Mouse (Mus musculus): ENCODE measurements around the gene Chchd5. TPM values are rescaled to one million over a fixed set of nuclear protein-coding genes. Genes with fewer than 3 reads are reported as not detected.

Chchd5 gene
- polyA plus RNA-seq, 1 experiment from 2014 or later = 23.8 TPM

GRCm38 (mm10) chr2:129176676-129177420, 47.3 kb downstream of the Chchd5 start:
- H3K9ac ChIP-seq (ENCODE audit: low read length) = no peak overlapping the region
- H3K4me2 ChIP-seq (ENCODE audit: low read length) = no peak overlapping the region
- H3K4me3 ChIP-seq (ENCODE audit: control insufficient read depth in 1 of 2, insufficient read depth in 1 of 2, low read depth in 1 of 2, low read length in 2 of 2) = no peak overlapping the region
- H3K27me3 ChIP-seq (ENCODE audit: control insufficient read depth, insufficient read depth, low read length) = no peaks in the 10 kb centered on the region
- H3K36me3 ChIP-seq (ENCODE audit: control insufficient read depth, insufficient read depth, low read length) = no peaks in the 10 kb centered on the region
- WGBS = 78% methylated on average over 12 of the region's 12 CpGs
- no peak overlapping the region for H3K27ac ChIP-seq (replicated peaks in 1 of 2; ENCODE audit: control insufficient read depth in 1 of 2, insufficient read depth in 1 of 2, low read depth in 2 of 2, low read length in 2 of 2)
- H3K9me3 ChIP-seq (ENCODE audit: control insufficient read depth, low read length) = no peaks in the 10 kb centered on the region
- H3K4me1 ChIP-seq (ENCODE audit: control insufficient read depth in 2 of 2, insufficient read depth in 2 of 2, low read length in 2 of 2) = 0 out of 4 replicates have a peak, but pooled peaks cover 0 to 3% of the 10 kb centered on the region in 2 experiments
- ATAC-seq (ENCODE audit: insufficient number of reproducible peaks, insufficient read depth, low FRiP score, low read depth) = no peak

- Histone ChIP-seq H3K27me3 (ENCODE audit: control insufficient read depth, insufficient read depth, low read length) (no peaks in the 10 kb centered on the region), H3K9me3 (ENCODE audit: control insufficient read depth, low read length) (no peaks in the 10 kb centered on the region), H3K27ac (replicated peaks in 1 of 2; ENCODE audit: control insufficient read depth in 1 of 2, insufficient read depth in 1 of 2, low read depth in 2 of 2, low read length in 2 of 2) (no peak overlapping the region), H3K36me3 (ENCODE audit: control insufficient read depth, insufficient read depth, low read length) (no peaks in the 10 kb centered on the region), H3K4me1 (ENCODE audit: control insufficient read depth in 2 of 2, insufficient read depth in 2 of 2, low read length in 2 of 2) (peaks cover under 1 to 3% of the 10 kb centered on the region in 2 experiments; a peak in 1 of 4 replicates), H3K4me2 (ENCODE audit: low read length) (no peak overlapping the region), H3K4me3 (ENCODE audit: control insufficient read depth in 1 of 2, insufficient read depth in 1 of 2, low read depth in 1 of 2, low read length in 2 of 2) (no peak overlapping the region), H3K9ac (ENCODE audit: low read length) (no peak overlapping the region)
- 76% methylated on average over 3 of the region's 3 CpGs for WGBS
- ATAC-seq (ENCODE audit: insufficient number of reproducible peaks, insufficient read depth, low FRiP score, low read depth) = no peak
These were observed 48.2 kb downstream of the Chchd5 start for GRCm38 (mm10) chr2:129177661-129178060.

GRCm38 (mm10) chr2:129178182-129178908, 48.8 kb downstream of the Chchd5 start:
- no peak for ATAC-seq (ENCODE audit: insufficient number of reproducible peaks, insufficient read depth, low FRiP score, low read depth)
- no peak overlapping the region for H3K27ac ChIP-seq (replicated peaks in 1 of 2; ENCODE audit: control insufficient read depth in 1 of 2, insufficient read depth in 1 of 2, low read depth in 2 of 2, low read length in 2 of 2)
- WGBS = 50% methylated on average over 10 of the region's 10 CpGs
- no peaks in the 10 kb centered on the region for H3K36me3 ChIP-seq (ENCODE audit: control insufficient read depth, insufficient read depth, low read length)
- no peak overlapping the region for H3K4me3 ChIP-seq (ENCODE audit: control insufficient read depth in 1 of 2, insufficient read depth in 1 of 2, low read depth in 1 of 2, low read length in 2 of 2)
- H3K27me3 ChIP-seq (ENCODE audit: control insufficient read depth, insufficient read depth, low read length) = no peaks in the 10 kb centered on the region
- no peak overlapping the region for H3K9ac ChIP-seq (ENCODE audit: low read length)
- H3K4me2 ChIP-seq (ENCODE audit: low read length) = no peak overlapping the region
- H3K4me1 ChIP-seq (ENCODE audit: control insufficient read depth in 2 of 2, insufficient read depth in 2 of 2, low read length in 2 of 2) = peaks cover 2 to 3% of the 10 kb centered on the region in 2 experiments; a peak in 2 of 4 replicates
- H3K9me3 ChIP-seq (ENCODE audit: control insufficient read depth, low read length) = no peaks in the 10 kb centered on the region

GRCm38 (mm10) chr2:129179946-129180853, 50.7 kb downstream of the Chchd5 start:
- H3K27ac ChIP-seq (replicated peaks in 1 of 2; ENCODE audit: control insufficient read depth in 1 of 2, insufficient read depth in 1 of 2, low read depth in 2 of 2, low read length in 2 of 2) = no peak overlapping the region
- no peak overlapping the region for H3K9ac ChIP-seq (ENCODE audit: low read length)
- WGBS = 71% methylated on average over 8 of the region's 8 CpGs
- H3K36me3 ChIP-seq (ENCODE audit: control insufficient read depth, insufficient read depth, low read length) = no peaks in the 10 kb centered on the region
- H3K4me2 ChIP-seq (ENCODE audit: low read length) = no peak overlapping the region
- H3K27me3 ChIP-seq (ENCODE audit: control insufficient read depth, insufficient read depth, low read length) = no peaks in the 10 kb centered on the region
- peaks cover 3 to 7% of the 10 kb centered on the region in 2 experiments; a peak in 3 of 4 replicates for H3K4me1 ChIP-seq (ENCODE audit: control insufficient read depth in 2 of 2, insufficient read depth in 2 of 2, low read length in 2 of 2)
- no peak overlapping the region for H3K4me3 ChIP-seq (ENCODE audit: control insufficient read depth in 1 of 2, insufficient read depth in 1 of 2, low read depth in 1 of 2, low read length in 2 of 2)
- no peak for ATAC-seq (ENCODE audit: insufficient number of reproducible peaks, insufficient read depth, low FRiP score, low read depth)
- H3K9me3 ChIP-seq (ENCODE audit: control insufficient read depth, low read length) = no peaks in the 10 kb centered on the region

GRCm38 (mm10) chr2:129181509-129181908, 52.0 kb downstream of the Chchd5 start:
- Histone ChIP-seq H3K4me3 (ENCODE audit: control insufficient read depth in 1 of 2, insufficient read depth in 1 of 2, low read depth in 1 of 2, low read length in 2 of 2) (no peak overlapping the region), H3K36me3 (ENCODE audit: control insufficient read depth, insufficient read depth, low read length) (no peaks in the 10 kb centered on the region), H3K4me2 (ENCODE audit: low read length) (no peak overlapping the region), H3K9ac (ENCODE audit: low read length) (no peak overlapping the region), H3K4me1 (ENCODE audit: control insufficient read depth in 2 of 2, insufficient read depth in 2 of 2, low read length in 2 of 2) (peaks cover 3 to 7% of the 10 kb centered on the region in 2 experiments; a peak in 3 of 4 replicates), H3K27ac (replicated peaks in 1 of 2; ENCODE audit: control insufficient read depth in 1 of 2, insufficient read depth in 1 of 2, low read depth in 2 of 2, low read length in 2 of 2) (no peak overlapping the region), H3K27me3 (ENCODE audit: control insufficient read depth, insufficient read depth, low read length) (no peaks in the 10 kb centered on the region), H3K9me3 (ENCODE audit: control insufficient read depth, low read length) (no peaks in the 10 kb centered on the region)
- 64% methylated on average over 5 of the region's 5 CpGs for WGBS
- ATAC-seq (ENCODE audit: insufficient number of reproducible peaks, insufficient read depth, low FRiP score, low read depth) = no peak

GRCm38 (mm10) chr2:129182412-129182811, 52.9 kb downstream of the Chchd5 start:
- Histone ChIP-seq H3K36me3 (ENCODE audit: control insufficient read depth, insufficient read depth, low read length) (no peaks in the 10 kb centered on the region), H3K9ac (ENCODE audit: low read length) (no peak overlapping the region), H3K9me3 (ENCODE audit: control insufficient read depth, low read length) (no peaks in the 10 kb centered on the region), H3K4me2 (ENCODE audit: low read length) (no peak overlapping the region), H3K27ac (replicated peaks in 1 of 2; ENCODE audit: control insufficient read depth in 1 of 2, insufficient read depth in 1 of 2, low read depth in 2 of 2, low read length in 2 of 2) (no peak overlapping the region), H3K27me3 (ENCODE audit: control insufficient read depth, insufficient read depth, low read length) (no peaks in the 10 kb centered on the region), H3K4me1 (ENCODE audit: control insufficient read depth in 2 of 2, insufficient read depth in 2 of 2, low read length in 2 of 2) (peaks cover 3 to 7% of the 10 kb centered on the region in 2 experiments; a peak in 3 of 4 replicates), H3K4me3 (ENCODE audit: control insufficient read depth in 1 of 2, insufficient read depth in 1 of 2, low read depth in 1 of 2, low read length in 2 of 2) (no peak overlapping the region)
- 94% methylated on average over 1 of the region's 1 CpGs for WGBS
- no peak for ATAC-seq (ENCODE audit: insufficient number of reproducible peaks, insufficient read depth, low FRiP score, low read depth)

GRCm38 (mm10) chr2:129183561-129184031, 54.1 kb downstream of the Chchd5 start:
- Histone ChIP-seq H3K4me3 (ENCODE audit: control insufficient read depth in 1 of 2, insufficient read depth in 1 of 2, low read depth in 1 of 2, low read length in 2 of 2) (no peak overlapping the region), H3K27ac (replicated peaks in 1 of 2; ENCODE audit: control insufficient read depth in 1 of 2, insufficient read depth in 1 of 2, low read depth in 2 of 2, low read length in 2 of 2) (0 out of 4 replicates have a peak overlapping the region, but pooled peaks of 1 of the 2 experiments have one; percentile 14), H3K9ac (ENCODE audit: low read length) (0 out of 2 replicates have a peak overlapping the region, but pooled peaks have one; percentile 4), H3K9me3 (ENCODE audit: control insufficient read depth, low read length) (no peaks in the 10 kb centered on the region), H3K4me2 (ENCODE audit: low read length) (peak overlapping the region; percentile 25; the same call in 1 of the 2 replicates), H3K4me1 (ENCODE audit: control insufficient read depth in 2 of 2, insufficient read depth in 2 of 2, low read length in 2 of 2) (peaks cover 3 to 7% of the 10 kb centered on the region in 2 experiments; a peak in 3 of 4 replicates), H3K36me3 (ENCODE audit: control insufficient read depth, insufficient read depth, low read length) (no peaks in the 10 kb centered on the region), H3K27me3 (ENCODE audit: control insufficient read depth, insufficient read depth, low read length) (no peaks in the 10 kb centered on the region)
- 43% methylated on average over 14 of the region's 14 CpGs for WGBS
- no peak for ATAC-seq (ENCODE audit: insufficient number of reproducible peaks, insufficient read depth, low FRiP score, low read depth)
